Mouse (Mus musculus) intestine, embryonic 14.5 days (tissue): ENCODE results near the gene Kat2a. TPM values are rescaled to one million over a fixed set of nuclear protein-coding genes. Genes with fewer than 3 reads are reported as not detected.

ENCODE experiments used
- ATAC-seq: fragments of 200-750 bp; cut with Nextera tagmentation; replicated peaks from 2 replicates; pipeline ENCODE4 v1.8.0; 2017; ENCODE audit warnings: low read depth, moderate number of reproducible peaks, moderate TSS enrichment, moderate library complexity; ENCODE audit not compliant: low FRiP score, low TSS enrichment
- DNase-seq: peaks from one replicate; pipeline ENCODE4 v3.0.0-alpha.2; 2018; ENCODE audit warnings: low spot score
- H3K27ac ChIP-seq: fragments of 300-500 bp; sonication (generic); 2 replicates; pipeline ENCODE4 v1.5.1; 2014; ENCODE audit warnings: low read depth, mild to moderate bottlenecking, control low read depth
- H3K27me3 ChIP-seq: fragments of 300-500 bp; sonication (generic); replicated peaks from 2 replicates; pipeline ENCODE4 v1.6.1; 2014; ENCODE audit warnings: low read length, control low read depth; ENCODE audit not compliant: control insufficient read depth, insufficient read depth
- H3K36me3 ChIP-seq: fragments of 300-500 bp; sonication (generic); 2 replicates; pipeline ENCODE4 v1.6.1; 2014; ENCODE audit warnings: low read length, control low read depth; ENCODE audit not compliant: control insufficient read depth, insufficient read depth
- H3K4me1 ChIP-seq: fragments of 300-500 bp; sonication (generic); replicated peaks from 2 replicates; pipeline ENCODE4 v1.6.1; 2014; ENCODE audit warnings: low read length, control low read depth, mixed read lengths; ENCODE audit not compliant: control insufficient read depth, insufficient read depth
- H3K4me2 ChIP-seq: fragments of 300-500 bp; sonication (generic); 2 replicates; pipeline ENCODE4 v1.6.1; 2014; ENCODE audit warnings: low read length
- H3K4me3 ChIP-seq: fragments of 300-500 bp; sonication (generic); 2 replicates; pipeline ENCODE4 v1.5.1; 2014; ENCODE audit warnings: low read depth, low read length, control low read depth, mixed read lengths
- H3K9ac ChIP-seq: fragments of 300-500 bp; sonication (generic); 2 replicates; pipeline ENCODE4 v1.6.1; 2014; ENCODE audit warnings: mild to moderate bottlenecking, low read length
- H3K9me3 ChIP-seq: fragments of 300-500 bp; sonication (generic); 2 replicates; pipeline ENCODE4 v1.6.1; 2016; ENCODE audit warnings: low read length, control low read depth; ENCODE audit not compliant: control insufficient read depth
- WGBS: fragments of 180-500 bp; shearing (Covaris S2); extraction: QIAGEN DNeasy Blood & Tissue Kit; methylation state at CpG from one replicate; pipeline ENCODE4 v1.1.7; 2014; 5-methylcytosine and 5-hydroxymethylcytosine counted together
- polyA plus RNA-seq: library from polyadenylated mRNA; unstranded; fragments of >200 nt; fragmentation: Nextera tagmentation; extraction: Ambion mirVana; gene quantifications from 2 replicates; pipeline ENCODE4 v1.2.1, GENCODE M21; 2014

The Kat2a gene
- polyA plus RNA-seq, 1 experiment from 2014 or later = 60.0 TPM

- no peak overlapping the region for H3K4me3 ChIP-seq
- H3K27me3 ChIP-seq = no peaks in the 10 kb centered on the region
- H3K27ac ChIP-seq = no peak overlapping the region
- H3K9ac ChIP-seq = no peak overlapping the region
- no peak for ATAC-seq
- WGBS = 65% methylated on average over 4 of the region's 4 CpGs
- peak overlapping the region; percentile 57; the same call in 1 of the 2 replicates for H3K4me2 ChIP-seq
- DNase-seq = no peak
- H3K9me3 ChIP-seq = no peaks in the 10 kb centered on the region
- H3K36me3 ChIP-seq = peaks cover 53% of the 10 kb centered on the region
- peaks cover 32% of the 10 kb centered on the region for H3K4me1 ChIP-seq
These were observed 1.3 kb downstream of the Kat2a start for GRCm38 (mm10) chr11:100710977-100711376.

GRCm38 (mm10) chr11:100710528-100710927 lies 1.7 kb downstream of the Kat2a start:
- Histone ChIP-seq H3K27me3 (no peaks in the 10 kb centered on the region), H3K4me1 (peaks cover 32% of the 10 kb centered on the region), H3K9ac (no peak overlapping the region), H3K4me2 (no peak overlapping the region), H3K36me3 (peaks cover 53% of the 10 kb centered on the region), H3K27ac (no peak overlapping the region), H3K4me3 (no peak overlapping the region), H3K9me3 (no peaks in the 10 kb centered on the region)
- WGBS = 93% methylated on average over 15 of the region's 15 CpGs
- no peak for ATAC-seq
- no peak for DNase-seq

DNA sequence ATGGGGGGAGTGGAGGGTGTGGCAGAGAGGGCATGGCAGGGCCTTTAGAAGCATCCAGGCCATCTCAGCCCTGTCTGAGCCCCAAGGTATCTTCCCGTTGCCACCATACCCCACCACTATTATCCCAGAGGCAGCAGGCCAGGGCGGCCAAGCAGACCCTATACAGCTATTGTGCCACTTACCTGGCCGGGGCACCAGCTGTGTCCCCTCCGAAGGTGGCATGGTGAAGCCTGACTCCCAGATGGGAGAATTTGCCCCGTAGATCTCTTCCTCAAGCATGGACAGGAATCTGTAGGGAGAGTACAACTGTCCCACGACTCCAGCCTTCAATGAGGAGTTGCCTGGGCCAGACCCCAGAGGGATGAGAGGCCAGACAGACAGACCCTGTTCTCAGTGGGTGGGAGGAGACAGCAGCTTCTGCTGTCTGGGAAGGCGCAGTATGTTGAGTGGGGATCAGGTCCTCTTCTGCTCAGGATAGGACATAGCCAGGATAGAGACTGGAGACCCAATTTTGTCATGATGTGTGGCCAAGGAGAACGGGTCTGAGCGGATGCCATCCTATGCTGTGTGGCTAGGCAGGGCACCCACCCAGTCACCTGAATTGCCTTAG lies 3.0 kb downstream of the Kat2a start:
- H3K27me3 ChIP-seq = no peaks in the 10 kb centered on the region
- no peak for ATAC-seq
- H3K9me3 ChIP-seq = no peaks in the 10 kb centered on the region
- 94% methylated on average over 9 of the region's 9 CpGs for WGBS
- H3K4me2 ChIP-seq = no peak overlapping the region
- peaks cover 62% of the 10 kb centered on the region for H3K36me3 ChIP-seq
- no peak for DNase-seq
- peaks cover 30% of the 10 kb centered on the region for H3K4me1 ChIP-seq
- no peak overlapping the region for H3K4me3 ChIP-seq
- no peak overlapping the region for H3K27ac ChIP-seq
- no peak overlapping the region for H3K9ac ChIP-seq

DNA sequence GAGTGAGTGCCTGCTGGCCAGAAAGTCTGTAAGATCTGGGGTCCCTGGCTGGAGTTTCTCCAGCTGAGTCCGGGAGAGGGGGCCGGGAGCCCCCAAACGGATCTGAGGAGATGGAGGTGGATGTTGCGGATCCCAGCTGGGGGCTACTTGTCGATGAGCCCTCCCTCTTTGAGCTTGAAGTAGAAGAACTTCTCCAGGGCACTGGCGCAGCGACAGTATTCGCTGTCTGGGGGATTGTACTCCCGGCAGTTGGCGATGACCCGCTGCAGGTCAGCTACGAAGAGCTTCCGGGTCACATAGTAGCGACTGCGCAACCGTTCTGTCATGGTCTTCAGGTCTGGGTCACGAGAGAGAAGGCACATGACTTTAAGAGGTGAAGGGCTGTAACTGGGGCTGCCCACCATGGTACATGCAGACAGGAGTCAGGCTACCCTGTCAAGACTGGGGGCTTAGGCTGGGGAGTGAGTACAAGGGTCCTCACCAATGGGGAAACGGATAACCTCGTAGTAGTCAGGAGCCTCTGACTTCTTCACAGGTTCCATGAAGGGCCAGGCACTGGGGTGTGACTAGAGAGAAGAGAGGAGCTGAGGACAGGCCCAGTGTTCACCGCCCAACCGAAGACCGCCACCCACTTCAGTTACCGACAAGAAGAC lies 7.0 kb downstream of the Kat2a start:
- Histone ChIP-seq H3K27ac (no peak overlapping the region), H3K4me2 (no peak overlapping the region), H3K9ac (no peak overlapping the region), H3K27me3 (no peaks in the 10 kb centered on the region), H3K9me3 (no peaks in the 10 kb centered on the region), H3K4me1 (no peaks in the 10 kb centered on the region; the same call in 1 of the 2 replicates), H3K4me3 (no peak overlapping the region), H3K36me3 (peaks cover 57% of the 10 kb centered on the region)
- 91% methylated on average over 23 of the region's 23 CpGs for WGBS
- ATAC-seq = no peak
- DNase-seq = no peak

- Histone ChIP-seq H3K9ac (no peak within 1 kb of the TSS), H3K36me3 (peaks cover 45% of the 10 kb centered on the region), H3K4me2 (no peak within 1 kb of the TSS), H3K4me3 (no peak within 1 kb of the TSS), H3K9me3 (no peaks in the 10 kb centered on the region), H3K4me1 (no peaks in the 10 kb centered on the region; the same call in 1 of the 2 replicates), H3K27me3 (no peaks in the 10 kb centered on the region), H3K27ac (no peak within 1 kb of the TSS)
- no peak; the same call in 1 of the 2 replicates for ATAC-seq
- 69% methylated on average over 7 of the region's 7 CpGs for WGBS
- no peak for DNase-seq
These were observed 8.3 kb downstream of the Kat2a start, which contains the start of gene Dhx58 for GRCm38 (mm10) chr11:100703851-100704531. TSS of gene Dhx58 (minus strand) at chr11:100704271.

GRCm38 (mm10) chr11:100703366-100703765 lies 8.9 kb downstream of the Kat2a start:
- no peaks in the 10 kb centered on the region for H3K9me3 ChIP-seq
- H3K9ac ChIP-seq = no peak overlapping the region
- H3K27ac ChIP-seq = no peak overlapping the region
- no peak overlapping the region for H3K4me2 ChIP-seq
- ATAC-seq (no peak; the same call in 1 of the 2 replicates), DNase-seq (no peak)
- peaks cover 39% of the 10 kb centered on the region for H3K36me3 ChIP-seq
- WGBS = 71% methylated on average over 11 of the region's 11 CpGs
- H3K4me3 ChIP-seq = no peak overlapping the region
- no peaks in the 10 kb centered on the region; the same call in 1 of the 2 replicates for H3K4me1 ChIP-seq
- no peaks in the 10 kb centered on the region for H3K27me3 ChIP-seq

GRCm38 (mm10) chr11:100702906-100703305 lies 9.4 kb downstream of the Kat2a start:
- H3K4me1 ChIP-seq = no peaks in the 10 kb centered on the region; the same call in 1 of the 2 replicates
- H3K4me3 ChIP-seq = no peak overlapping the region
- H3K9ac ChIP-seq = no peak overlapping the region
- H3K4me2 ChIP-seq = peak overlapping the region; percentile 42
- DNase-seq = no peak
- no peaks in the 10 kb centered on the region for H3K27me3 ChIP-seq
- H3K36me3 ChIP-seq = peaks cover 34% of the 10 kb centered on the region
- H3K27ac ChIP-seq = no peak overlapping the region
- ATAC-seq = no peak
- H3K9me3 ChIP-seq = no peaks in the 10 kb centered on the region
- WGBS = 42% methylated on average over 7 of the region's 7 CpGs

- Histone ChIP-seq H3K9ac (no peak overlapping the region), H3K9me3 (no peaks in the 10 kb centered on the region), H3K4me2 (peak overlapping the region; percentile 42), H3K27ac (no peak overlapping the region), H3K4me1 (no peaks in the 10 kb centered on the region; the same call in 1 of the 2 replicates), H3K4me3 (no peak overlapping the region), H3K27me3 (no peaks in the 10 kb centered on the region), H3K36me3 (peaks cover 28% of the 10 kb centered on the region)
- 37% methylated on average over 19 of the region's 19 CpGs for WGBS
- ATAC-seq (no peak; the same call in 1 of the 2 replicates), DNase-seq (peak; percentile 86)
These were observed 10.0 kb downstream of the Kat2a start for GRCm38 (mm10) chr11:100702081-100702851.
